Mouse (Mus musculus): Measurements from ENCODE around the gene Timm44. TPM values are rescaled to one million over a fixed set of nuclear protein-coding genes. Genes with fewer than 3 reads are reported as not detected.

The Timm44 gene
- total RNA-seq, 2 experiments from 2014 or later: 59.4 to 65.0 TPM

DNA sequence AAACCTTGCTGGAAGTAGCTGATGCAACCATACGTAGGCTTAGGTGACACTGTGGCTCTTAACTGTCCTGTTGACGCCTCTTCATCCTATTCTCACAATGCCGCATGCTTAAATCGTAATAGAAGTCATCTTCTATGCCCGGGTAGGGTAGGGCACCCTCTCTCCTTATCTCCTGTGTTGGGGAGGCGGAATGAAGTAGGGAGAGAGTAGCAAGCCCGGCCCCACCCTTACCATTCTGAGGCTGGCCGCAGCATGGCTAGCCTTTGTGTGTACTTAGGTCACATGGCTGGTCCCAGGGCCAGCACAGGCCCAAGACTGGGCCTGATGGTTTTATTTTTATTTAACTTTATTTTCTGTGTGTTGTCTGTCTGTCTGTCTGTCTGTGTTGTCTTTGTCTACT, 28.5 kb downstream of the Timm44 start:
- intact Hi-C loops (cut with DNase I): loop anchor here (5.0 kb wide), 1 partner anchor 35 kb away; no protein-coding TSS in a partner anchor
- no peak for DNase-seq (ENCODE audit: low spot score in 2 of 2)

- DNase-seq (ENCODE audit: low spot score in 2 of 2): no peak
- intact Hi-C loops (cut with DNase I): loop anchor here (5.0 kb wide), 1 partner anchor 33 kb away; no protein-coding TSS in a partner anchor
Measured at GRCm38 (mm10) chr8:4245737-4246136, 30.0 kb downstream of the Timm44 start.

GRCm38 (mm10) chr8:4245061-4245460, 30.7 kb downstream of the Timm44 start:
- no peak for DNase-seq (ENCODE audit: low spot score in 2 of 2)
- intact Hi-C loops (cut with DNase I): loop anchor here (5.0 kb wide), 1 partner anchor 33 kb away; no protein-coding TSS in a partner anchor

- intact Hi-C loops (cut with DNase I): loop anchor here (2.0 kb wide), 1 partner anchor 19 kb away; the partner anchor contains the start of gene Ctxn1
- no peak for DNase-seq (ENCODE audit: low spot score in 2 of 2)
Measured at GRCm38 (mm10) chr8:4239193-4239890, 36.4 kb downstream of the Timm44 start.

- DNase-seq (ENCODE audit: low spot score in 2 of 2): peak; percentile 100
- intact Hi-C loops (cut with DNase I): loop anchor here (2.0 kb wide), 1 partner anchor 20 kb away; the partner anchor contains the start of gene Ctxn1
Measured at GRCm38 (mm10) chr8:4238434-4239192, 37.1 kb downstream of the Timm44 start, which contains the start of the genes Map2k7 and Gm49320. Map2k7 (plus strand) TSS chr8:4238740. Gm49320 (plus strand) TSS chr8:4238865.

- DNase-seq (ENCODE audit: low spot score in 2 of 2): no peak
- intact Hi-C loops (cut with DNase I): loop anchor here (2.0 kb wide), 1 partner anchor 21 kb away; the partner anchor contains the start of gene Ctxn1
Measured at GRCm38 (mm10) chr8:4237814-4238433, 37.8 kb downstream of the Timm44 start.

DNA sequence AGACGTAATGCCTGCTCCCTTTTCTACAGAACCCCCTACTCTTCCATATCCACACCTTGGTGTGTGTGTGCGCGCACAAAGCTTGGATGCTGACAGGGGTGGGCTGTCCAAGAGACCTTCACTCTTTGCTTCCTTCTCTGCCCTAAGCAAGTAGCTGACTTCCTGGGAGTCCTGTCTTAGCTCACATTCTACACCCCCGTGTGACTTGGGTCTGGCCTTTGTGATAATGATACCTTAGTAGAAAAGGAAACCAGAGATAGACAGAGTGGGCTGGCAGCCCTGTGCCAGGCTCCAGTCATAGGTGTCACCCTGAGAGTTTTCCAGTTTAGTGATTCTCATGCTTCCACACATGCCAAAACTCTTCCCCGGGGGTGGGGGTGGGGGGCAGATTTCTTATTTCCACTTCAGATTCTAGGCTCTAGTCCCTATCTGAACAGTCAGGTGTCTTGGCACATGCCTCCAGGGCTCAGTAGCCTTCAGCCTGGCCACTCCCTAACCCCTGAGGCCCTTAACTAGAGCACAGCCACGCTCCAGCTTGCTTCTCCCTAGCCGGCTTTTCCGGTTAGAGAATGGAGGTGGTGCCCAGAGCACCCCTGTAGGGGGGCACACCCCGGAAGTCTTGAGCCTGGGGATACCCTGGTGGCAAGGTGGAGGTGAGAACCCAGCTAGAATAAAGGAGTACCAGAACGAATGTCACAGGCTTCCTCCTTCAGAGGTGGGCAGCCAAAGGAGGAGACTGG, 44.9 kb downstream of the Timm44 start:
- DNase-seq (ENCODE audit: low spot score in 2 of 2): no peak
- intact Hi-C loops (cut with DNase I): no loop called here

DNA sequence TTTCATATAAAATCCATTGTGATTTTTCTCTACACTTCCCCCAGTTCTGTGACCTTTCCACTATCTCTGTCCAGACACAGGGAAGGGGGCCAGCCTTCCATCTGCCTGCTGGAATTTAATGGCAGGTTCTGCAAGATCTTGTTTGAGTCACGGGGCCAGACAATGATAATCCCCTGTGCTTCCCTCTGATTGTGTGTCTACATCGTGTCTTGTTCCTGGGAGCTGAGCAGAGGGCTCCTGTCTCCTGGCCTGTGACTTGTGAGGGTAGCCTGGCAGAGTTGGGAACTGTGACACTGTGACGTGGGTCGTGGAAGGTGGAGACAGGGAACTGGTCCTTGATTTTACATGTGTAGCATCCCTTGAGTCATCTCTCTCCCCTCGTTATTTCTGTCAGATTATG, 45.9 kb downstream of the Timm44 start:
- no peak for DNase-seq (ENCODE audit: low spot score in 2 of 2)
- intact Hi-C loops (cut with DNase I): no loop called here

- no peak for DNase-seq (ENCODE audit: low spot score in 2 of 2)
- intact Hi-C loops (cut with DNase I): no loop called here
Measured at GRCm38 (mm10) chr8:4227919-4228318, 47.8 kb downstream of the Timm44 start.

DNA sequence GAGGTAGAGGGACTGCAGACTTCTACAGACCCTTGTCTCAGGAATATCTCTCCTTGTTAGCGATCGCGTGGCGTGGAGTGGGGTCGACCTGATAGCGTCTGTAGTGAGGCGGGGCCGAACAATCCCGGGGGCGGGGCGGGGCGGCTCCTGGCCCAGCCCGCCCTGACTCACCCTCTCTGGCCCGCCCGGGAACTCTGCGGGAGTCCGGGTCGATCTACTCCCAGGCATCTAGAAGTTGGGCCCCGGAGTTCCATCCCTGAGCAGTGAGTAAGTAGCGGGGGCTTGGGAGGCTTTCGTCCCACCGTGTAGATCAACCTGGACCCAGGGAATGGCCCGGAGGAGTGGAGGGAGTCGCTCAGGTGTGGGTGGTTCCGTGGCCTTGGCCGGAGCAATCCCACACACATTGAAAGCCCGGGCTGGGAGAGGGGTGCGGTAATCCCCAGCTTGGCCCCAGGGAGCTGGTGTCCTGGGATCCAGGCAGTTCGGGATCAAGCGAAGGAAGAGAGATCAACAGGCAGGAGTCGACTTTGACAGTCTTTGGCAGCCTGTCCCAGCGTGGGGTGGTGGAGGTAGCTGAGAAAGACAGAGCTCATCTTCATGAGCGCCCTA, 48.9 kb downstream of the Timm44 start, which contains the start of gene Lrrc8e:
Lrrc8e (plus strand) TSS at position 89 of the 609 bp plus-strand sequence.
- no peak for DNase-seq (ENCODE audit: low spot score in 2 of 2)
- intact Hi-C loops (cut with DNase I): no loop called here

DNA sequence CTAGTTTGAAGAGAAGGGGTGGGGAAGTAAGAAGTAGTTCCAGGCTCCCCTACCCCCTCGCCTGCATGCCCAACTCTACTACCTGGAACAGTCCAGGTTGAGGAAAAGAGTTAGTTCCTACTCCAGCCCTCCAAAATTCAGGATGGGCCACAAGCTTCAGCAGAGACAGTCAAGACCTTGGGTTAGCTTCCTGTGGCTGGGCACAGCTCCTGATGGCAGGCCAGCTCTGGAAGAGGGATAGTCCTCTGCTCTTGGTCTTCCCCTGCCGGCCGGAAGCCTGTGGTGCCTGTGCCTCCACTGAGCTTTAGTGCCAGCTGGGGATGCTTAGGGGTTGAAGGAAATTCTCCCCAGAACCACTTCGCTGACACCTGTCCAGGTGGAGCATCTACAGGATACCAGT, 49.4 kb downstream of the Timm44 start:
- intact Hi-C loops (cut with DNase I): no loop called here
- no peak for DNase-seq (ENCODE audit: low spot score in 2 of 2)

DNA sequence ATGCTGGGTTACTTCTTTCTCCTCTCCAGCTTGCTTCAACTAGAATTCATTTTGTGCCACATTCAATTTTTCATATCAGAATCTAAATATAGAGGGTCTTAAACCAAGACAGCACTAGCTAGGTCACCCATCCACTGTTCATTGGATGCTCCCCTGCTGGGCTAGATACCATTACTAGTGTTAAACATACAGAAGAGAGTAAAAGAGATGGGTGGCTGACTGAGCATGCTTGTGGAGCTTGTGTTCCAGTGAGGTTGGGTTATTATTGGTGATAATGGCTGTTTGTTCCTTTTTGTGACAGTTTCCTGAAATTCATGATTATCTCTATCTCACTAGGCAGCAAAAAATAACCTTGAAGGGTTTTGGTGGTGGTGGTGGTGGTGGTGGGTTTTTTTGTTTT, 53.7 kb downstream of the Timm44 start:
- no peak for DNase-seq (ENCODE audit: low spot score in 2 of 2)

DNA sequence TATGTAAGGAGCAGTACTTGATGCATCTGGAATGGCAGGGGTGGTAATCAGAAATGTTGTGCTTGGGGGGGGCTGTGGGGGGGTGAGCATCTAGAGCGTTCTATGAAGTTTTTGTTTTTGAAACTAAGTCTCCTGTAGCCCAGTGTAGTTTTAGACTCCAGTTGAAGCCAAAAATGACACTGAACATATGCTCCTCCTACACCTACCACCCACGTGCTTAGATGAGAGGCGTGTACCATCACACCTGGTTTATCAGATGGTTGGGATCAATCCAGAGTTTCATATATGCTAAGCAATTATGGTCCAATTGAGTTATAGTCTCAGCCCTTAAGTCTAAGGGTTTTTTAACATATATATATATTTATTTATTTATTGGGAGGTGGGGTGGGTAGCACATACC, 56.1 kb downstream of the Timm44 start:
- intact Hi-C loops (cut with DNase I): no loop called here
- no peak for DNase-seq (ENCODE audit: low spot score in 2 of 2)

More for the DNA sequence above, 53.7 kb downstream of the Timm44 start:
- intact Hi-C loops (cut with DNase I): no loop called here

DNA sequence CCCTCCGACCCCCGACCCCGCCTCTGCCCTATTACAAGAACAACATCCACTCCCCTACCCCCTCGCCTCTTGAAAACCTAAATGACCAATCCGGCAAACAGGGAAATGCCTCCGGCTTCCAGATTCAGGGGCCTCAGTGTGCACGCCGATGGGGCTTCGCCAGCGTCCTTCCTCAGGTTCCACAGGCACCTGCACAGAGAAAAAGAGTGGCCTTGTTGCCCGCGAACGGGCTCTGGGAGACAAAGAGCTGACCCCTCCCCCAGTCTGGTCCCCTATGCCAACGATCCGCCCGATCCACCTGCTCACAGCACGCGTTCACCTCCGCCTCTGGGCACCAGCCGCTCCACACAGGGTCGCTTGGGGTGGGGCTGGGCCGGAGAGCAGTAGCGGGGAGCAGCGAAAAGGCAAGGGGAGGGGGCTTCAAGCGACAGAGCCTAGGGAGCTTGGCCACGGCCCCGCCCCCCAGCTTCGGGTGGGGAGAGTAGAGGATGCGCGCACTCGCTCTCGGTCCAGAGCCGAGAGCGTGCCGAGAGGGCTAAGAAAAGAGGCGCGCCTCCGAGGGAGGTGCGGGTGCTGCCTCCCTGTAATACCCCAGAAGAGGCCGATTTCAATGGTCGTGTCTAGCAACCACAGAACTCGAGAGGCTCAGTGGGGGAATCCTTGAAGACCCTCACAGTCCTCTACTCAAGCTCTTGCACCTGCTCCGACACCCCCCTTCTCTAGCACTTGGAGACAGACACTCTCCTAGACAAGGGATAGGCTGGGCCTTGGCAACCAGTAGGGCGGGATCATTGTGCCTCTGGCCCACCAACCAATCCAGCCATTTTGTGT, 58.7 kb downstream of the Timm44 start, which contains the start of gene Prr36:
Prr36 (minus strand) TSS at position 669 of the 831 bp plus-strand sequence.
- intact Hi-C loops (cut with DNase I): no loop called here
- DNase-seq (ENCODE audit: low spot score in 2 of 2): peak; percentile 62 to 80

DNA sequence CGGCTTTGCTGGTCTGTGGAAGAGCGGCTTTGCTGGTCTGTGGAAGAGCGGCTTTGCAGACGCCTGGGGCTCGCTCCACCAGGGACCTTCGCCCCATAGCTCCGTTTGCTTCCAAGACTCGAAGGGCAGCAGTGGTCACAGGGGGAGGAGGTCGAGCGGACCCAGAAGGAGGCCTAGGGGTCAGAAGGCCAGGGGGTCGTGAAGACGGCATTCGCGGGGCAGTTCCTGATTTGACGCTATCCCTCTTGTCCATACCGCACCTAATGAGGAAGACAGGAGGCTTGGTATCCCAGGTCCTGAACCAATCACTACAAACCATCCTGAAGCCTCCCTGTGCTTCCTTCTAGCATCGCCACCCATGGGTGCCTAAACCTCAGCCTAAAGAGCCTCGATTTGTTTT, 59.4 kb downstream of the Timm44 start:
- intact Hi-C loops (cut with DNase I): no loop called here
- no peak for DNase-seq (ENCODE audit: low spot score in 2 of 2)

DNA sequence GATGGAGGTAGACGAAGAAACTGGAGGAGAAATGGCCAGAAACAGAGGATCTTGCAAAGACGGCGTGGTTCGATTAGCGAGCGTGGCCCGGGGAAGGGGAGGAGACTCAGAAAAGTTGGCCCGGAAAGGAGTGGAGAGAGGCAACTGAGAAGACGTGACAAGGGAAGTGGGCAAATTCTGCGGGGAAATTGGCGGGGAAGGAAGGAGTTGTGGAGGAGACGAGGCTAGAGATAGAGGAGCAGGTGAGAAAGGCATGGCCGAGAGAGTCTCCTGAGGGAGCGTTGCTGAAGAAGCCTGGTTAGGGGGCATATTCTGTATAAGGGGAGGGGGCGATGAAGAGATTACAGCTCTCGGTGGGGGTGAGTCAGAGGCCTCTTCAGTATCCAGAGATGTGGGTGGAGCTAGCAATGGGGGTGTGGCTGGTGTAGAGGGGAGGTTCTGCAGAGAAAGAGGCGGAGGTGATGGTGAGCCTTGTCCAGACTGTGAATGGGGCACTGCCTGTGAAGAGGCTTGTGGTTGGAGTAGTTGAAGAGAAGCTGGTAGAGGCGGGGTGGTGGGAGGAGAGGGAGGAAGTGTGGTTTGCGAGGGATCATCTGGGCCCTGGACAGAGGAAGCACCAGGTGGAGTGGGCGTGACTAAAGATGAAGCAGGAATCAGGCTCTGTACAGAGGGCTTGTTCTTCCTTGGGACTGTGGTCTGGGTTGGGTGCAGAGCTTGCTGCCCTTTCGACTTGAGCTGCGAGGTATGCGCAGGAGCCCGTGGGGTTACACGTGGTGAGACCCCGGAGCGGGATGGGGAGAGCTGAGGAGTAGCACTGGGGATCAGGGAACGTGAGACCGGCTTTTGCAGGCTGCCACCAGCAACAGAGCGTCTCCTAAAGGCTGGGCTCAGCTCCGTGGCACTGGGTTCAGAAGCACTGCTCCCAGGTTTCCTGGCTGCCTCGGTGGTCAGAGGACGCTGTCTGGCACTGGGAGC, 61.4 kb downstream of the Timm44 start:
- intact Hi-C loops (cut with DNase I): loop anchor here (5.0 kb wide), 1 partner anchor 33 kb away; the partner anchor contains the start of gene Tgfbr3l
- no peak for DNase-seq (ENCODE audit: low spot score in 2 of 2)
